Mouse (Mus musculus): ENCODE measurements at regions not wholly inside any gene's neighbourhood (a gene's known extent, or its start where the extent isn't known, plus 50 kb on each side); places are given as distances from the start of the nearest gene placed in this dataset.

GRCm38 (mm10) chr10:68967976-68968968 is 183.0 kb upstream of the Rhobtb1 start:
- TF ChIP-seq POLR2AphosphoS5 (IDR thresholded peaks at IDR 0.05; ENCODE audit: insufficient replicate concordance, low read depth, low read length) (no peak), GATA1 (IDR thresholded peaks at IDR 0.05; ENCODE audit: borderline replicate concordance, low read length) (no peak), GATA2 (IDR thresholded peaks at IDR 0.05; ENCODE audit: borderline replicate concordance, low read depth, low read length) (no peak), CTCF (IDR thresholded peaks at IDR 0.05; ENCODE audit: low read depth, low read length) (no peak), TAL1 (conservative IDR thresholded peaks at IDR 0.05; ENCODE audit: low read depth, low read length) (no peak)
- no peak for DNase-seq (ENCODE audit: low spot score)
- Histone ChIP-seq H3K27me3 (ENCODE audit: insufficient read depth, low read length) (no peaks in the 10 kb centered on the region), H3K36me3 (replicated peaks) (no peaks in the 10 kb centered on the region), H3K9me3 (replicated peaks) (peaks cover 59% of the 10 kb centered on the region), H3K4me3 (ENCODE audit: low read depth, low read length) (no peak overlapping the region), H3K4me1 (ENCODE audit: insufficient read depth, low read depth, low read length) (no peaks in the 10 kb centered on the region)
- ATAC-seq (ENCODE audit: extremely low read depth, insufficient number of reproducible peaks, low FRiP score, poor library complexity, severe bottlenecking), result no peak

- Histone ChIP-seq H3K4me3 (ENCODE audit: low read depth, low read length) (no peak overlapping the region), H3K9me3 (replicated peaks) (peaks cover 49% of the 10 kb centered on the region), H3K27me3 (ENCODE audit: insufficient read depth, low read length) (no peaks in the 10 kb centered on the region), H3K4me1 (ENCODE audit: insufficient read depth, low read depth, low read length) (no peaks in the 10 kb centered on the region), H3K36me3 (replicated peaks) (no peaks in the 10 kb centered on the region)
- TF ChIP-seq POLR2AphosphoS5 (IDR thresholded peaks at IDR 0.05; ENCODE audit: insufficient replicate concordance, low read depth, low read length) (no peak), CTCF (IDR thresholded peaks at IDR 0.05; ENCODE audit: low read depth, low read length) (no peak), GATA2 (IDR thresholded peaks at IDR 0.05; ENCODE audit: borderline replicate concordance, low read depth, low read length) (no peak), GATA1 (IDR thresholded peaks at IDR 0.05; ENCODE audit: borderline replicate concordance, low read length) (no peak), TAL1 (conservative IDR thresholded peaks at IDR 0.05; ENCODE audit: low read depth, low read length) (no peak)
- DNase-seq (ENCODE audit: low spot score), result no peak
- no peak for ATAC-seq (ENCODE audit: extremely low read depth, insufficient number of reproducible peaks, low FRiP score, poor library complexity, severe bottlenecking)
Observed at GRCm38 (mm10) chr10:68970521-68970920, 180.7 kb upstream of the Rhobtb1 start.

- Histone ChIP-seq H3K9me3 (replicated peaks) (peaks cover 46% of the 10 kb centered on the region), H3K36me3 (replicated peaks) (no peaks in the 10 kb centered on the region), H3K4me1 (ENCODE audit: insufficient read depth, low read depth, low read length) (no peaks in the 10 kb centered on the region), H3K4me3 (ENCODE audit: low read depth, low read length) (no peak overlapping the region), H3K27me3 (ENCODE audit: insufficient read depth, low read length) (no peaks in the 10 kb centered on the region)
- TF ChIP-seq CTCF (IDR thresholded peaks at IDR 0.05; ENCODE audit: low read depth, low read length) (no peak), TAL1 (conservative IDR thresholded peaks at IDR 0.05; ENCODE audit: low read depth, low read length) (no peak), GATA2 (IDR thresholded peaks at IDR 0.05; ENCODE audit: borderline replicate concordance, low read depth, low read length) (no peak), POLR2AphosphoS5 (IDR thresholded peaks at IDR 0.05; ENCODE audit: insufficient replicate concordance, low read depth, low read length) (no peak), GATA1 (IDR thresholded peaks at IDR 0.05; ENCODE audit: borderline replicate concordance, low read length) (no peak)
- DNase-seq (ENCODE audit: low spot score) (no peak), ATAC-seq (ENCODE audit: extremely low read depth, insufficient number of reproducible peaks, low FRiP score, poor library complexity, severe bottlenecking) (no peak)
Observed at GRCm38 (mm10) chr10:68974771-68975170, 176.5 kb upstream of the Rhobtb1 start.

- ATAC-seq (ENCODE audit: extremely low read depth, insufficient number of reproducible peaks, low FRiP score, poor library complexity, severe bottlenecking) (no peak), DNase-seq (ENCODE audit: low spot score) (no peak)
- H3K9me3 ChIP-seq (replicated peaks), result peaks cover 38% of the 10 kb centered on the region
- no peak overlapping the region for H3K4me3 ChIP-seq (ENCODE audit: low read depth, low read length)
- no peaks in the 10 kb centered on the region for H3K36me3 ChIP-seq (replicated peaks)
- no peaks in the 10 kb centered on the region for H3K27me3 ChIP-seq (ENCODE audit: insufficient read depth, low read length)
- TF ChIP-seq GATA1 (IDR thresholded peaks at IDR 0.05; ENCODE audit: borderline replicate concordance, low read length), result no peak
- no peak for TF ChIP-seq GATA2 (IDR thresholded peaks at IDR 0.05; ENCODE audit: borderline replicate concordance, low read depth, low read length)
- no peak for TF ChIP-seq CTCF (IDR thresholded peaks at IDR 0.05; ENCODE audit: low read depth, low read length)
- TF ChIP-seq POLR2AphosphoS5 (IDR thresholded peaks at IDR 0.05; ENCODE audit: insufficient replicate concordance, low read depth, low read length), result no peak
- TF ChIP-seq TAL1 (conservative IDR thresholded peaks at IDR 0.05; ENCODE audit: low read depth, low read length), result no peak
- no peaks in the 10 kb centered on the region for H3K4me1 ChIP-seq (ENCODE audit: insufficient read depth, low read depth, low read length)
Observed at GRCm38 (mm10) chr10:68976443-68977025, 174.7 kb upstream of the Rhobtb1 start.

GRCm38 (mm10) chr10:68978115-68978514 is 173.1 kb upstream of the Rhobtb1 start:
- Histone ChIP-seq H3K9me3 (replicated peaks) (peaks cover 32% of the 10 kb centered on the region), H3K4me1 (ENCODE audit: insufficient read depth, low read depth, low read length) (no peaks in the 10 kb centered on the region), H3K36me3 (replicated peaks) (no peaks in the 10 kb centered on the region), H3K4me3 (ENCODE audit: low read depth, low read length) (no peak overlapping the region), H3K27me3 (ENCODE audit: insufficient read depth, low read length) (no peaks in the 10 kb centered on the region)
- no peak for DNase-seq (ENCODE audit: low spot score)
- no peak for ATAC-seq (ENCODE audit: extremely low read depth, insufficient number of reproducible peaks, low FRiP score, poor library complexity, severe bottlenecking)
- TF ChIP-seq GATA1 (IDR thresholded peaks at IDR 0.05; ENCODE audit: borderline replicate concordance, low read length), result no peak
- no peak for TF ChIP-seq GATA2 (IDR thresholded peaks at IDR 0.05; ENCODE audit: borderline replicate concordance, low read depth, low read length)
- TF ChIP-seq TAL1 (conservative IDR thresholded peaks at IDR 0.05; ENCODE audit: low read depth, low read length), result no peak
- no peak for TF ChIP-seq POLR2AphosphoS5 (IDR thresholded peaks at IDR 0.05; ENCODE audit: insufficient replicate concordance, low read depth, low read length)
- TF ChIP-seq CTCF (IDR thresholded peaks at IDR 0.05; ENCODE audit: low read depth, low read length), result no peak

GRCm38 (mm10) chr10:68979949-68980348 is 171.3 kb upstream of the Rhobtb1 start:
- ATAC-seq (ENCODE audit: extremely low read depth, insufficient number of reproducible peaks, low FRiP score, poor library complexity, severe bottlenecking) (no peak), DNase-seq (ENCODE audit: low spot score) (no peak)
- H3K9me3 ChIP-seq (replicated peaks), result peaks cover 40% of the 10 kb centered on the region

More at GRCm38 (mm10) chr10:68979949-68980348, 171.3 kb upstream of the Rhobtb1 start:
- no peak overlapping the region for H3K4me3 ChIP-seq (ENCODE audit: low read depth, low read length)
- H3K36me3 ChIP-seq (replicated peaks), result no peaks in the 10 kb centered on the region
- H3K4me1 ChIP-seq (ENCODE audit: insufficient read depth, low read depth, low read length), result no peaks in the 10 kb centered on the region
- H3K27me3 ChIP-seq (ENCODE audit: insufficient read depth, low read length), result no peaks in the 10 kb centered on the region
- TF ChIP-seq POLR2AphosphoS5 (IDR thresholded peaks at IDR 0.05; ENCODE audit: insufficient replicate concordance, low read depth, low read length), result no peak
- TF ChIP-seq GATA2 (IDR thresholded peaks at IDR 0.05; ENCODE audit: borderline replicate concordance, low read depth, low read length), result no peak
- no peak for TF ChIP-seq CTCF (IDR thresholded peaks at IDR 0.05; ENCODE audit: low read depth, low read length)
- TF ChIP-seq GATA1 (IDR thresholded peaks at IDR 0.05; ENCODE audit: borderline replicate concordance, low read length), result no peak
- TF ChIP-seq TAL1 (conservative IDR thresholded peaks at IDR 0.05; ENCODE audit: low read depth, low read length), result no peak

Data from G1E (cell line).